Mouse (Mus musculus) CH12F3 (cell line): ENCODE measurements around the gene Shf.

Source experiments
- in situ Hi-C: fragments of 300-500 bp; cut with MboI; formaldehyde crosslinking; loops from 2 replicates; pipeline ENCODE4 v1.14.3; 2020; ENCODE audit warnings: low sequenced_read_pairs

Gene Shf

GRCm38 (mm10) chr2:122368995-122369739, at the start of gene Shf:
Gene Shf (minus strand): TSS chr2:122369162.
- in situ Hi-C loops: no loop called here

GRCm38 (mm10) chr2:122408928-122409327, 40.0 kb upstream of the Shf start:
- in situ Hi-C loops: no loop called here

- in situ Hi-C loops: no loop called here
Measured at GRCm38 (mm10) chr2:122407607-122408006, 38.6 kb upstream of the Shf start.

GRCm38 (mm10) chr2:122396150-122396549, 27.2 kb upstream of the Shf start:
- in situ Hi-C loops: loop anchor here (25.0 kb wide), 1 partner anchor 166 kb away; no protein-coding TSS in a partner anchor

- in situ Hi-C loops: loop anchor here (10.0 to 25.0 kb wide), 2 partner anchors 175 to 238 kb away; no protein-coding TSS in a partner anchor
Measured at GRCm38 (mm10) chr2:122387135-122387534, 18.2 kb upstream of the Shf start.

- in situ Hi-C loops: loop anchor here (10.0 to 25.0 kb wide), 2 partner anchors 177 to 240 kb away; no protein-coding TSS in a partner anchor
Measured at GRCm38 (mm10) chr2:122385095-122385494, 16.1 kb upstream of the Shf start.

- in situ Hi-C loops: loop anchor here (10.0 to 25.0 kb wide), 2 partner anchors 180 to 243 kb away; no protein-coding TSS in a partner anchor
Measured at GRCm38 (mm10) chr2:122382121-122382520, 13.2 kb upstream of the Shf start.

GRCm38 (mm10) chr2:122381329-122382103, 12.6 kb upstream of the Shf start:
- in situ Hi-C loops: loop anchor here (10.0 to 25.0 kb wide), 2 partner anchors 181 to 243 kb away; no protein-coding TSS in a partner anchor

- in situ Hi-C loops: loop anchor here (10.0 to 25.0 kb wide), 2 partner anchors 181 to 244 kb away; no protein-coding TSS in a partner anchor
Measured at GRCm38 (mm10) chr2:122380768-122381311, 11.9 kb upstream of the Shf start.

- in situ Hi-C loops: loop anchor here (25.0 kb wide), 1 partner anchor 183 kb away; no protein-coding TSS in a partner anchor
Measured at GRCm38 (mm10) chr2:122379292-122379650, 10.3 kb upstream of the Shf start.

GRCm38 (mm10) chr2:122378421-122379291, 9.7 kb upstream of the Shf start:
- in situ Hi-C loops: loop anchor here (25.0 kb wide), 1 partner anchor 184 kb away; no protein-coding TSS in a partner anchor

GRCm38 (mm10) chr2:122377751-122378246, 8.8 kb upstream of the Shf start:
- in situ Hi-C loops: loop anchor here (25.0 kb wide), 1 partner anchor 185 kb away; no protein-coding TSS in a partner anchor

GRCm38 (mm10) chr2:122377215-122377674, 8.3 kb upstream of the Shf start:
- in situ Hi-C loops: loop anchor here (25.0 kb wide), 1 partner anchor 185 kb away; no protein-coding TSS in a partner anchor

GRCm38 (mm10) chr2:122376041-122376561, 7.1 kb upstream of the Shf start:
- in situ Hi-C loops: loop anchor here (25.0 kb wide), 1 partner anchor 186 kb away; no protein-coding TSS in a partner anchor

- in situ Hi-C loops: loop anchor here (25.0 kb wide), 1 partner anchor 187 kb away; no protein-coding TSS in a partner anchor
Measured at GRCm38 (mm10) chr2:122375391-122375991, 6.5 kb upstream of the Shf start.

GRCm38 (mm10) chr2:122374666-122375331, 5.8 kb upstream of the Shf start:
- in situ Hi-C loops: loop anchor here (25.0 kb wide), 1 partner anchor 188 kb away; no protein-coding TSS in a partner anchor

GRCm38 (mm10) chr2:122374012-122374411, 5.0 kb upstream of the Shf start:
- in situ Hi-C loops: no loop called here

GRCm38 (mm10) chr2:122372541-122372940, 3.6 kb upstream of the Shf start:
- in situ Hi-C loops: no loop called here
